In the genomic region with DNA sequence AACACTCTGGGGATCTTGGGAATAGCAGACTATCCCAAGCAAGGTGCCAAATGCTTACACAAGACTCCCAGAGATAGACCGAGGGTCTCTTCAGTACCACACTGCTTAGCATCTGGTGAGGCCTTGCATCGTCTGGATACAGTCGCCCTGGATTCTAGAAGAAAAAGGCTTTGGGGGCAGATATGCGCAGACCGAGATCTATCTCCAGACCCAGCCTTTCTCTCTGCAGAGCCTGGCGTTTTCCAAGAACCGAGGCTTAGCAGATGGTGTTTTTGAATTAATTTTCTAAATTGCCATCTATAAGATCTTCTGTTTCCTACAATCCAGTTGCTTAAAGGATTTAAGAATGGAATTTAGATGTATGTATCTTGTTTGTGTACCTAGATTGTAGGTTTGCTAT, we compare ENCODE assay signal across 21 mouse cellular contexts.
"Had no signal": no experiment of that assay in that cellular context is flagged by ENCODE, and none has a peak within 500 bp of the region (broad histone marks: within the 10 kb centered on the region; RNA-seq: fewer than 3 reads in every experiment).

No protein-coding gene starts in this region.

- DNase-seq: kidney, postnatal 25 days; layer of hippocampus, adult 9-11 months; liver, postnatal 0 days; lung, embryonic 14.5 days; retina, postnatal 1 day; right cerebral cortex, postnatal 4 days; thymus, adult 18-20 months; thymus, postnatal 14 days; thymus, postnatal 4 days had no signal

- ATAC-seq: liver, postnatal 0 days; lung, postnatal 0 days; midbrain, embryonic 15.5 days had no signal

- H3K9ac ChIP-seq: limb, embryonic 12.5 days; limb, embryonic 15.5 days; liver, embryonic 14.5 days; liver, postnatal 0 days; lung, embryonic 14.5 days; midbrain, embryonic 12.5 days; midbrain, embryonic 15.5 days; neural tube, embryonic 13.5 days; stomach, embryonic 15.5 days had no signal

- H3K4me1 ChIP-seq: limb, embryonic 15.5 days; stomach, embryonic 15.5 days had no signal

- H3K4me3 ChIP-seq: layer of hippocampus, adult 2 months; limb, embryonic 12.5 days; limb, embryonic 15.5 days; midbrain, embryonic 12.5 days; midbrain, embryonic 15.5 days; neural tube, embryonic 13.5 days; stomach, embryonic 15.5 days had no signal

- H3K27ac ChIP-seq: kidney, postnatal 0 days; layer of hippocampus, adult 2 months; limb, embryonic 12.5 days; limb, embryonic 15.5 days; liver, embryonic 14.5 days; macrophage; midbrain, embryonic 12.5 days; midbrain, embryonic 15.5 days; neural tube, embryonic 13.5 days; stomach, embryonic 15.5 days had no signal

- H3K4me2 ChIP-seq: limb, embryonic 12.5 days; limb, embryonic 15.5 days; liver, embryonic 11.5 days; lung, embryonic 14.5 days; midbrain, embryonic 12.5 days; midbrain, embryonic 15.5 days; neural tube, embryonic 13.5 days; stomach, embryonic 15.5 days had no signal

- H3K36me3 ChIP-seq: limb, embryonic 12.5 days; limb, embryonic 15.5 days; midbrain, embryonic 12.5 days; midbrain, embryonic 15.5 days; neural tube, embryonic 13.5 days; stomach, embryonic 15.5 days had no signal

- H3K9me3 ChIP-seq: limb, embryonic 12.5 days; limb, embryonic 15.5 days; midbrain, embryonic 12.5 days; midbrain, embryonic 15.5 days; neural tube, embryonic 13.5 days; stomach, embryonic 15.5 days had no signal

- H3K27me3 ChIP-seq: limb, embryonic 12.5 days; limb, embryonic 15.5 days; midbrain, embryonic 15.5 days; stomach, embryonic 15.5 days had no signal
